Mouse (Mus musculus) liver, embryonic 14.5 days (tissue): ENCODE measurements around the gene Plekhm1. TPM values are rescaled to one million over a fixed set of nuclear protein-coding genes. Genes with fewer than 3 reads are reported as not detected.

Experiments used
- ATAC-seq: fragments of 200-750 bp; cut with Nextera tagmentation; 2 replicates; pipeline ENCODE4 v1.8.0; 2017; ENCODE audit warnings: moderate number of reproducible peaks, mild to moderate bottlenecking, moderate library complexity; ENCODE audit not compliant: insufficient read depth
- DNase-seq, 3 experiments: peaks; one replicate each; pipeline ENCODE4 v3.0.0-alpha.2; 2012 to 2013; ENCODE audit warnings: low read depth in 3 of 3, low spot score in 3 of 3
- H3K27ac ChIP-seq: fragments of 300-500 bp; sonication (generic); 2 replicates; pipeline ENCODE4 v1.5.1; 2014; ENCODE audit warnings: moderate library complexity, mild to moderate bottlenecking, control low read depth, inconsistent platforms
- H3K27me3 ChIP-seq: fragments of 300-500 bp; sonication (generic); 2 replicates; pipeline ENCODE4 v1.6.1; 2014; ENCODE audit warnings: mild to moderate bottlenecking, low read length, moderate library complexity; ENCODE audit not compliant: control insufficient read depth, insufficient read depth
- H3K36me3 ChIP-seq: fragments of 300-500 bp; sonication (generic); replicated peaks from 2 replicates; pipeline ENCODE4 v1.6.1; 2014; ENCODE audit warnings: low read depth; ENCODE audit not compliant: control insufficient read depth, insufficient read depth
- H3K4me1 ChIP-seq, 2 experiments: fragments of 200-500 bp in 1 of 2; fragments of 300-500 bp in 1 of 2; sonication (generic) in 1 of 2; replicated peaks; 2 replicates each; pipeline ENCODE4 v1.6.1; 2012 to 2014; ENCODE audit warnings: antibody characterized with exemption in 1 of 2, inconsistent platforms in 1 of 2, low read length in 1 of 2; ENCODE audit not compliant: control insufficient read depth in 2 of 2, insufficient read depth in 2 of 2
- H3K4me2 ChIP-seq: fragments of 300-500 bp; sonication (generic); 2 replicates; pipeline ENCODE4 v1.6.1; 2014; ENCODE audit warnings: low read depth, mild to moderate bottlenecking, control low read depth, moderate library complexity
- H3K4me3 ChIP-seq, 2 experiments: fragments of 200-500 bp in 1 of 2; fragments of 300-500 bp in 1 of 2; sonication (generic) in 1 of 2; 2 replicates each; pipeline ENCODE4 v1.5.1; 2012 to 2014; ENCODE audit warnings: low read depth in 2 of 2, low read length in 2 of 2, mild to moderate bottlenecking in 2 of 2, control low read depth in 1 of 2, inconsistent platforms in 1 of 2, moderate library complexity in 1 of 2; ENCODE audit not compliant: insufficient read depth in 1 of 2
- H3K9ac ChIP-seq: fragments of 300-500 bp; sonication (generic); replicated peaks from 2 replicates; pipeline ENCODE4 v1.6.1; 2014; ENCODE audit warnings: mild to moderate bottlenecking, control low read depth, moderate library complexity
- H3K9me3 ChIP-seq: fragments of 300-500 bp; sonication (generic); 2 replicates; pipeline ENCODE4 v1.6.1; 2016; ENCODE audit warnings: low read length, mixed read lengths; ENCODE audit not compliant: control insufficient read depth
- CTCF ChIP-seq: IDR thresholded peaks from 2 replicates; pipeline ENCODE4 v1.5.1; 2016; ENCODE audit warnings: antibody characterized with exemption, low read depth, control low read depth
- EP300 ChIP-seq: IDR thresholded peaks from 2 replicates; pipeline ENCODE4 v1.6.1; 2016; ENCODE audit warnings: antibody characterized with exemption, low read depth
- WGBS: fragments of 180-500 bp; shearing (Covaris S2); extraction: QIAGEN DNeasy Blood & Tissue Kit; methylation state at CpG from one replicate; pipeline ENCODE4 v1.1.7; 2014; ENCODE audit not compliant: insufficient replicate concordance; 5-methylcytosine and 5-hydroxymethylcytosine counted together
- polyA plus RNA-seq, 2 experiments: library from polyadenylated mRNA; depleted of rRNA in 1 of 2; stranded (reverse) in 1 of 2; unstranded in 1 of 2; fragments of >200 nt; fragmentation: Nextera tagmentation in 1 of 2; extraction: Ambion mirVana in 1 of 2; gene quantifications; 2 replicates each; pipeline versions ENCODE4 v1.2.1 to v1.2.3; 2012 to 2014

Plekhm1 gene
- polyA plus RNA-seq, 2 experiments, result 3.3 to 3.7 TPM

DNA sequence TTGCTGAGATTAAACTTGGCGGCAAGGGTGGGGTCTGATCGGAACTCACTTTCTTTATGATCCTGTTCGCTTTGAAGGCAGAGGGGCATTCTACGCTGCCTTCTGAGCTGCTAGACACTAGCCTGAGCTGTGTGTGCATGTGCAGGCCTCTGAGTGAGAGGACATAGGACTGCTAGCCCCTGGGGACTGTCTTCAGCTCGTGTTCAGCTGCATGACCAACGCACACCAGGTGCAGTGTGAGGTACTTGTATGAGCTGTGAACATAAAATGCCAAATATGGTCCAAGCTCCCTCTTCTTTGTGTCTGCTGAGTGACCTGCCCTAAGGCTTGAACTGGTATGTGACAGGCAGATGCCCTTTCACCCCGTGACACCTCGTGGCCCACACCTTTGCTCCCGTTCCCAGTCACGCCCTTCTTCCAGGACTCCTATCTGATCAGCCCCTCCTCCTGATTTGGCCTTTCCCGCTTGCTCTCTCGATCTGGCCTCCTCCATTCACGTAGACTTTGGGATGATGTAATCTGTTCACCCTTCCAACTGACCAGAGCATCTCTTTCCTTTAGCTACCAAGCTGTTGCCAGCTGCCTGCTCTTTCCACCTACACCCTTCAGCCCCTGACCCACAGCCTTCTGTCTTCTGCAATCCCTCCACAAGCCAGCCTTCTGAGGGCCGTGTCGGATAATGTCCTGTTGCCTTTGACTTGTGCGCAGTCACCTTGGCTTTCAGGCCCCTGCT, 55.4 kb downstream of the Plekhm1 start:
- no peak overlapping the region for H3K4me2 ChIP-seq
- H3K27me3 ChIP-seq, result peaks cover 29% of the 10 kb centered on the region
- no peak for DNase-seq

DNA sequence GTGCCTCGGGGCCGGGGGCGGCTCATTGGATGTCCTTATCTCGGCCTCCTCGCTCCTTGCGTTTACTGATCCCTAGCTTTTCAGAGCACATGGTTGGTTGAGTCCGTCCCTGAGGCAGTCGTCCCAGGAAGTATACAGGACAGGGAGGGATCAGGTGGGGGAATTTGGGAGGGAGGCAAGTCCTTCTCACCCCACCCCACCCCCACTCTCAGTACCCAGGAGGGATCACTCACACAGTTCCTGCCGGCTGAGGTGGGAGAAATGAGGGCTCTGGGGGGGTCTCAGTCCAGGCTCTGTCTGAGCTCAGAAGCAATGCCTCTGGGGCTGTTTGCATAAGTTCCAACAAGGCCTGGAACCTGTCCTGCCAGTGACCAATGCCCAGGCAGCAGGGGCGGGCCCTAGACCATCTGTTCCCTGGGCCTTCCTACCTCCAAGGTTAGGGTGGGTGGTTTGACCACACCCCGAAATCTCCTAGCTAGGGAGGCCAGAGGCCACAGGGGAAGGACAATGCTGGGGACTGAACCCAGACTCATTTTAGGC, 56.4 kb downstream of the Plekhm1 start:
- Histone ChIP-seq H3K4me3 (no peak overlapping the region), H3K4me2 (no peak overlapping the region; the same call in 1 of the 2 replicates), H3K27ac (no peak overlapping the region), H3K4me1 (peaks cover 0 to 3% of the 10 kb centered on the region in 2 experiments; a peak in 1 of 4 replicates), H3K36me3 (no peaks in the 10 kb centered on the region), H3K27me3 (peaks cover 19% of the 10 kb centered on the region), H3K9me3 (no peaks in the 10 kb centered on the region), H3K9ac (no peak overlapping the region)
- ATAC-seq, result no peak
- DNase-seq, result no peak
- 61% methylated on average over 11 of the region's 11 CpGs for WGBS
- TF ChIP-seq CTCF (no peak), EP300 (no peak)

More for the DNA sequence above, 55.4 kb downstream of the Plekhm1 start:
- H3K27ac ChIP-seq, result no peak overlapping the region
- no peak for TF ChIP-seq CTCF
- TF ChIP-seq EP300, result no peak
- H3K4me1 ChIP-seq, result peaks cover 0 to 3% of the 10 kb centered on the region in 2 experiments; a peak in 1 of 4 replicates
- WGBS, result 70% methylated on average over 16 of the region's 16 CpGs
- no peaks in the 10 kb centered on the region for H3K36me3 ChIP-seq
- H3K9me3 ChIP-seq, result no peaks in the 10 kb centered on the region
- no peak overlapping the region for H3K4me3 ChIP-seq
- no peak overlapping the region for H3K9ac ChIP-seq
- ATAC-seq, result no peak

DNA sequence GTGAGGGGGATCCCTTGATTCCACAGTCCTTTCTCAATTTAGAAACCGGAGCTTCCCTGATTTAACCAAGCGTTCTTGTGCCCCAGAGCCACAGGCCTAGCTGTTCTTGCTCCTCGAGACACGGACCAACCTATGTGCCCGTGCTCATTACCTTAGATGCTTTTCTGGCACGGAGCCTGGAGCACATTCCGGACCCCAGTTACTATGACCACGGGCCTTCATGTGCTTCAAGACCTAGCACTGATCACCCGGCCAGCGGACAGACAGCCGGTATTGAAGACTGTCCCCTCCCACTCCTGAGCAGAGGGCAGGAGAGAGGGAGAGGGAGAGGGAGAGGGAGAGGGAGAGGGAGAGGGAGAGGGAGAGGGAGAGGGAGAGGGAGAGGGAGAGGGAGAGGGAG, 57.2 kb downstream of the Plekhm1 start:
- peaks cover 10% of the 10 kb centered on the region for H3K27me3 ChIP-seq
- no peak for ATAC-seq
- WGBS, result 61% methylated on average over 11 of the region's 11 CpGs
- H3K4me2 ChIP-seq, result no peak overlapping the region
- no peaks in the 10 kb centered on the region for H3K9me3 ChIP-seq
- no peak overlapping the region for H3K9ac ChIP-seq
- no peaks in the 10 kb centered on the region for H3K36me3 ChIP-seq
- H3K4me3 ChIP-seq, result no peak overlapping the region
- no peak for TF ChIP-seq CTCF
- no peak for TF ChIP-seq EP300
- no peak overlapping the region for H3K27ac ChIP-seq
- peaks cover 0 to 3% of the 10 kb centered on the region in 2 experiments; a peak in 1 of 4 replicates for H3K4me1 ChIP-seq
- DNase-seq, result no peak

DNA sequence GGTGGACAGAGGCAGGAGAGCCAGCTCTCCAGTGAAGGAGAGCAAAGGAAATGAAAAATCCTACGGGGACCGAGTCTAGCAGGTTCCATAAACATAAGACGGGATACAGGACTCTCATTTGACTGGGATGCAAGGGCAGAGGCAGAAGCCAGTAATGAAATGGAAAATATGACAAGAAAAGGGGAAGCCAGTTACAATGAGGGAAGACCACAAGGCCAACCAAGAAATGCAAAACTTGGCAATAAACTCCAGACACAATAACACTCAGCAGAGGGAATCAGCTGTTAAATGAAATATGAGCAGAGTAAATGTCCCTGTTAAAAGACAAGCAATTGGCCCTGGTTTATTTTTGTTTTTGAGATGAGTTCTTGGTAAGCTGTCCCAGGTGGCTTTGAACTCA, 58.5 kb downstream of the Plekhm1 start:
- 69% methylated on average over 3 of the region's 3 CpGs for WGBS
- Histone ChIP-seq H3K4me1 (no peaks in the 10 kb centered on the region), H3K36me3 (no peaks in the 10 kb centered on the region), H3K4me2 (no peak overlapping the region), H3K27me3 (no peaks in the 10 kb centered on the region), H3K9me3 (no peaks in the 10 kb centered on the region; the same call in 1 of the 2 replicates), H3K9ac (no peak overlapping the region), H3K27ac (no peak overlapping the region), H3K4me3 (no peak overlapping the region)
- DNase-seq, result no peak
- TF ChIP-seq CTCF (no peak), EP300 (no peak)
- no peak for ATAC-seq

DNA sequence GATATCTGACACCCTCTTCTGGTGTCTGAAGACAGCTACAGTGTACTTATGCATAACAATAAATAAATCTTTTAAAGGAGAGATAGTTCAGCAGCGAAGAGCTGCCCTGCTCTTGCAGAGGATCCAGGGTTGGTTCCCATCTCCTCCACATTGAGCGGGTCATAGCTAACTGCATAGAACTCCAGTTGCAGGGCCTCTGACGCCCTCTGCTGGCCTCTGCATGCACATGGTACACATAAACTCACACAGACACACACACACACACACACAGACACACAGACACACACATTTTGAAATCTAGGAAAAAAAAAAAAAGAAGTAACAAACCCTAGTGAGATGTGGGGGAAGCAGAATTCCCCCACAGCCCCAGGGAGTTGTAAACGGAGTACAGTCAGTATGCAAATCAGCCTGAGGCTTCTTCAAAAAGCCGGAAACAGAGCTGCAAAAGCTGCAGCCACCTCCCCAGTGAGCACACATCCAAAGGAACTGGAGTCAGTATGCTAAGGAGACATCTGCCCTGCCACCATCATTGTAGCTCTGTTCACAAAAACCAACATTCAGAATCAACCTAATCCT, 60.2 kb downstream of the Plekhm1 start:
- 65% methylated on average over 5 of the region's 5 CpGs for WGBS
- no peaks in the 10 kb centered on the region for H3K27me3 ChIP-seq
- H3K4me2 ChIP-seq, result no peak overlapping the region
- TF ChIP-seq CTCF, result no peak
- TF ChIP-seq EP300, result no peak
- no peak overlapping the region for H3K27ac ChIP-seq
- ATAC-seq, result no peak
- no peak overlapping the region for H3K4me3 ChIP-seq
- no peak overlapping the region for H3K9ac ChIP-seq
- DNase-seq, result no peak
- no peaks in the 10 kb centered on the region; the same call in 1 of the 2 replicates for H3K9me3 ChIP-seq
- no peaks in the 10 kb centered on the region for H3K4me1 ChIP-seq
- H3K36me3 ChIP-seq, result no peaks in the 10 kb centered on the region
